Mouse (Mus musculus) layer of hippocampus, adult 9-10 months (tissue): Measurements from ENCODE around the gene Asnsd1.
"Not testable (repeated sequence)": the region's sequence is repeated elsewhere in the genome, so short reads cannot be mapped to it uniquely, and the experiment has no call there.

Source experiments
- DNase-seq: peaks from one replicate; pipeline ENCODE4 v3.0.0; 2022; ENCODE audit warnings: low spot score

Asnsd1 gene

GRCm38 (mm10) chr1:53352327-53353261, at the start of gene Asnsd1, which contains the start of the genes Asdurf and Gm28551:
TSS of gene Asnsd1 (minus strand) at chr1:53352752.
TSS of gene Asdurf (minus strand) at chr1:53352619.
TSS of gene Gm28551 (minus strand) at chr1:53352667.
- peak; percentile 95 for DNase-seq

DNA sequence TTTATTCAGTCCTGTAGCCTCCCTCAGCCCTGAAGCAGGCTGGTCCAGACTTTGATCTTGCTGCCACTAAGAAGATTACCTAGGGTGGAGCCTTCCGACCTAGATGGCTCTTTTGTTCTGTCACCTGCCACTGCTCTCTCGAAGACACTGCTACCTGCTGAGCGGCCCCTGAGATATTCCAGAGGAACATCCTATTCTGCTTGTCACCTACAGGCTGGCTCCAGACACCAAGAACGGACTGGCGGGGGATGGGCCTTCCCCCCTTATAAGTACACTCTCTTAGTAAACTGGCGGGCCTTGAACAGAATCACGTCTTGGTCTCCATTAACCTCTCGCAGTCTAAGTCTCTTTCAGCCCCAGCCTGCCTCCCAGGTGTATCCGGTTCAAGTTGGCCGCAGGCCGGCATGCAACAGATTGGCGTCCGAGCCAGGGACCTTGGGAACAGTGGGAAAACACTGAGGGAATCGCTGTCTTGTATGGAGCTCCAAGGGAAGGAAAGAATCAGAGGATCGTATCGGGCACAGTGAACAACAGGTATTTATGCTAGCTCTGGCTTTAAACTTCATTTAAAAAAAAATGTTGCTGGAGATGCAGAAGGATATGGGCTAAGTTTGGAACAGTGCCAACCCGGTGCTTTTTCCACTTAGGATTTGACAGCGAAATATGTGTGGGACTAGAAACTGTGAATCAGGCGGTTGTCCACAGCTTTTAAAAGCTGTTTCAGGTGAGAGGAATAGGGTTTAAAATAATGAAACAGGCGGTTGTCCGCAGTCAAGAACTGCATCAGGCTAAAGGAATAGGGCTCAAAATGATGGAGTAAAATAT, 41.6 kb upstream of the Asnsd1 start:
- not testable (repeated sequence) for DNase-seq

- no peak for DNase-seq
Observed at GRCm38 (mm10) chr1:53388762-53389161, 36.2 kb upstream of the Asnsd1 start.

DNA sequence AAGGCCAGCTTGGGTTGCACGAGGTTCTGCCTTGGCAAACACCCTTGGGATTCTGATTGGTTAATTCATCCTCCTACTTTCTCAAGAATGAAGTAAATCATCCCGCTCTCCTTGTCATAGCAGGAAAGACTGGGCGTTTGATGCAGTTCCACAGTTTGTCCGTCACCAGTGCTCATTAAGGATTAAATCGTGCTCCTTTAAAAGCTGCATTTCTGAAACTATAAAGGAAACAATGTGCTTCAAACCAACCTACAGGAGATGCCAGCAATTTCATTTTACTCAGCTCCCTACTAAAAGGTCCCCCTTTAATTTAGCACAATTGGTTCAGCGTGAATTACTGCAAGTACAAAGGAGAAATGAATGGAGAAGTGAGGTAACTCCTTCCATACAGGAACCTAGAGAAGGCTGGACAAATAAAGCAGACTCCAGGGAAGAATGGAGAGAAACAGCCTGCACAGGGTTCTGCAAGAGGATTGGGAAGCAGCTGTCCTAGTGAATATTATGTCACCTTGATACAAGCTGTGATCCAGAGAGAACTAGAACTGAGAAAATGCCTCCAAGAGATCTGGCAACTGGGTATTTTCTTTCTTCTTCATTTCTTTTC, 31.6 kb upstream of the Asnsd1 start:
- DNase-seq: no peak

DNA sequence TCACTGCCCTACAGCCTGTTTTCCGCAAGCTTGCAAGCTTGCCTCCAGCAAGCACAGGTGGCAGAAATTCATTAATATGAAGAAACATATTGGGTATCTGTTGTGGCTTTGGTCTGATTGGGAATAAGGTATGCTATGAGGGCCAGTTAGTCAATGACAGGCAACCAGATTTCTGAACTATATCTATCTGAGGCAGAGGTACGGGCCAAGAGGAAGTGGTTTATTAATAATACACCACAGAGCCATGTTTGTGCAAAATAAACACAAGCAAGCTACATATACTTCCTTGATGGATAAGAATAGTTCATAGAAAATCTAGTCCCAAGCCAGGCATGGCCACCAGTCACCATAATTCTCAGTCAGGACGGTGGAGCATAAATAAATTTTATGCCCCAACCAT, 25.2 kb upstream of the Asnsd1 start:
- no peak for DNase-seq

GRCm38 (mm10) chr1:53375965-53376364, 23.4 kb upstream of the Asnsd1 start:
- not testable (repeated sequence) for DNase-seq

- DNase-seq: no peak
Observed at GRCm38 (mm10) chr1:53358988-53359387, 6.4 kb upstream of the Asnsd1 start.

GRCm38 (mm10) chr1:53341071-53341470, 11.5 kb downstream of the Asnsd1 start:
- no peak for DNase-seq

GRCm38 (mm10) chr1:53337403-53337802, 15.1 kb downstream of the Asnsd1 start:
- not testable (repeated sequence) for DNase-seq

DNA sequence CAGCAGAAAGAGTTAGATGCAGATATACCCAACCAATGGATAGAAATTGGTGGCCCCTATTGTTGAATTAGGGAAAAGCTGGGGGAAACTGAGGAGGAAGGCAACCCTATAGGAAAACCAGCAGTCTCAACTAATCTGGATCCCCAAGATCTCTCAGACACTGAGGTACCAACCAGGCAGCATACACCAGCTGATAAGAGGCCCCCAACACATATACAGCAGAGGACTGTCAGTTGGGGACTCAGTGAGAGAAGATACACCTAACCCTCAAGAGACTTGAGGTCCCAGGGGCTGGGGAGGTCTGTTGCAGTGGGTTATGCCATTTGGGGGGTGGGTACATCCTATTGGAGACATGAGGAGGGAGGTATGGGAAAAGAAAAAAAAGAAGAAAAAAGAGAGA, 17.1 kb downstream of the Asnsd1 start:
- no peak for DNase-seq

DNA sequence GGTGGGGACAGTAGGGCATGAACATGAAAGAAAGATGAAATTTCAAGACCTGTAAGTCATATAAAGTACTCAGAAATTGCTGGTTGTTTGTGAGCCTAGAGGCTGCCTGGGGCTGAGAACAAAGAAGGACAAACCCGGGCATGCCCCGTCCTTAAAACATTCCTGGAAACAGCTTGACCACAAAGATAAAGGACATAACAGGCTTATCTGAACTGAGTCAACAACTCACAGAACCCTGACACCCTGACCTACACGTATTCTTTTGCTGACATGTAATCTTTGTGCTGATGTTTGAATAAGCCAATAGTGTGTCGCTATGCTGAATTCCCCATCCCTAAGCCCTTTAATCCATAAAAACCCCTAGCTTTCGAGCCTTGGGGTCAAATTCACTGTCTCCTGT, 19.0 kb downstream of the Asnsd1 start:
- not testable (repeated sequence) for DNase-seq

DNA sequence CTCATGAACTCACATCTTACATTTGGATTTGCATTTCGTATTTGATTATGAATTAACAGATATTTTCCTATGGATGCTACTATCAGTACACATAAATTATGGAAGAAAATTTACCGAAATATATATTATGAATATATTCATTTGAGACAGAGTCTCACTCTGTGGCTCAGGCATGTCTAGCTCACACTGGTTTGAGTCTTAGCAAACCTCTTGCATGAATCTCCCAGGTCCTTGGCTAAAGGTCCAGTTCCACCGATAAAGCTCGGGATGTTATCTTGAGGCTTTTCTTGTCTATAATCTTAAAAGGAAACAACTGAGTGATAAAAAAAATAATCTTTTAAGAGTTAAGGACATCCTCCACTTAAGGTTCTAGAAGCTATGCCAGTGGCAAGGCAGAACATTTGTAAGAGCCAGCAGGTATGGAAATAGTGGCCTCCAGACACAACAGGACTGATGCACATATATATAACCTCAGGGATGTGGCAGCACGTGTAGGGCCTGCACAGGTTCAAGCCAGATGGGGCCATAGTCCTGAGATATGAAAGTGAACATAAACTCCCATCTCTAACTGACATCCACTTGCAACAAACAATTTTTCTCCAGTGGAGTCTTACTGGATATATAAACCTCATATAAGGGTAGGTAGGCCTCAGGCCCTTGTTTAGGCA, 27.6 kb downstream of the Asnsd1 start:
- no peak for DNase-seq

GRCm38 (mm10) chr1:53324277-53324676, 28.3 kb downstream of the Asnsd1 start:
- DNase-seq: no peak

DNA sequence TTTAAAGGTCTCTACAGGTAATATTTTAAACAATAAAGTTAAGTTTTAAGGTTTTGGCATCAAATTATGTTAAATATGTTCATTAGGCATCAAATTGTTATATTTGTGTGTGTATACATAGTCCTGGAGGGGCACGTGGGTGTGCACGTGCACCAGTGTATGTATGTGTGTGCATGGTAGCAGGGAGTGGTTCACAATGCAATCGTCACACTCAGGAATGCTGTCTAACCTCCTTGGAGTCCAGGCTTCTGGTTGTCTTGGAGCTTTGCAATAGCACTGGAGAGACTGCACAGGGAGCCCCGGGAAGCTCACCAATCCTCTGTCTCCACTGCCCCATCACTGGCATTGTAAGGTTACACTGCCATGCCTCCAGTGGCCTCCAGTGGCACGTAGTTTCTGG, 29.3 kb downstream of the Asnsd1 start:
- DNase-seq: no peak

GRCm38 (mm10) chr1:53321662-53322344, 30.7 kb downstream of the Asnsd1 start:
- DNase-seq: no peak

- DNase-seq: peak; percentile 60
Observed at GRCm38 (mm10) chr1:53312989-53313967, 39.3 kb downstream of the Asnsd1 start, which contains the start of gene Osgepl1. TSS of gene Osgepl1 (plus strand) at chr1:53313624.

DNA sequence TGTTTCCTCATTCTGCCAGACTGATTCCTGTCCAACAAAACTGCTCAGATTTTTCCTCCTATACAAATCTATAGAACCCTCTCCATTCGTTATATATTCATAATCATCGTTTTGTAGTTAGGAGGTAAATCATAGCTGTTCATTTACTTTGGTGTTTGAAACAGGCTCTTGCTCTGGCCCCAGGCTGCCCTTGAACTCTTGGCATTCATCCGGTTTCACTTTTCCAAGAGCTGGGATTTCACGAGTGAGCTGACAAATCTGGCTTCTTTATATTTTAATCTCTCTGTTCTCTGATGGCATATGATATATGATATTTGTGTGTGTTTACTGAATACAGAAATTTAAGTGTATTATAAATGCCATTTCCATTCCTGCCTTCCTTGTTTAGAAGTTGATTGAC, 52.0 kb downstream of the Asnsd1 start:
- DNase-seq: no peak

GRCm38 (mm10) chr1:53296581-53297383, 55.8 kb downstream of the Asnsd1 start, which contains the start of the genes Pms1, Ormdl1 and Gm28778:
TSS of gene Pms1 (minus strand) at chr1:53297018.
TSS of gene Ormdl1 (plus strand) at chr1:53297095.
TSS of gene Gm28778 (plus strand) at chr1:53297111.
- peak; percentile 79 for DNase-seq
